Mouse (Mus musculus) embryonic stem cell, embryonic (primary cell): ENCODE data around the gene Npffr2.
"Not testable (repeated sequence)": the region's sequence is repeated elsewhere in the genome, so short reads cannot be mapped to it uniquely, and the experiment has no call there.

Source experiments
- CTCF ChIA-PET, 4 experiments: fragments of 300-600 bp in 2 of 4; fragments of 350-600 bp in 2 of 4; sonication (Branson Sonifier 250); formaldehyde crosslinking; loops; one replicate each; lab custom pipeline; 2022; ENCODE audit warnings: inconsistent platforms in 2 of 4; lab: Charles Lee
- POLR2A ChIA-PET, 4 experiments: fragments of 300-600 bp in 2 of 4; fragments of 350-600 bp in 2 of 4; sonication (Branson Sonifier 250); formaldehyde crosslinking; loops; one replicate each; lab custom pipeline; 2022; ENCODE audit warnings: antibody characterized with exemption in 4 of 4, inconsistent platforms in 1 of 4; lab: Charles Lee

Gene Npffr2

GRCm38 (mm10) chr5:89526878-89527578 is at the start of gene Npffr2:
Gene Npffr2, plus strand, starts transcription at chr5:89527429.
- ChIA-PET CTCF (interaction anchor here in 1 of 4 experiments (0.6 kb wide), 1 partner anchor 27 kb away, joined by 3 read pairs; no protein-coding TSS in a partner anchor), POLR2A (no interaction called here)

DNA sequence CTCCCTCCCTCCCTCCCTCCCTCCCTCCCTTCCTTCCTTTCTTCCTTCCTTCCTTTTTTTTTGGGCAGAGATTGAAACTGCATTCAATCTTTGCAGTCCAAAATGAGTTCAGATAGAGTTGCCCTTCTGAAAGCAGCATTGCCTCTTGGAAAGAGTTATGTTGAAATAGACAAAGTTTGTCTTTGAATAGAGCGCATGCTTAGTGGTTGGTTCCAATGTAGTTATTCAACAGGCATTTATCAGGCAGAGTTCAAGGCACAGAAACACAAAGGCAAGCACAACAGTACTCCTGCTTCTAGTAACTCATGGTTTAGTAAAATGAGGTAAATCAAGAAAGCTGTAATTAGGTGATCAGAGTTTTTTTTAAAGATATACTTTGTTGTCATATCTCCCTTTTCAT is 34.7 kb upstream of the Npffr2 start:
- ChIA-PET POLR2A (no interaction called here), CTCF (no interaction called here)

- ChIA-PET POLR2A (no interaction called here), CTCF (interaction anchor here (0.6 to 1.5 kb wide), 22 partner anchors 10 to 1946 kb away, joined by 3 to 7 read pairs (median 3); partner anchors contain the start of gene Npffr2 (in 1 of the 4))
Measured at GRCm38 (mm10) chr5:89500182-89500581, 27.0 kb upstream of the Npffr2 start.

- POLR2A ChIA-PET, result no interaction called here
- CTCF ChIA-PET, result no interaction called here
Measured at GRCm38 (mm10) chr5:89518641-89519040, 8.6 kb upstream of the Npffr2 start.

- POLR2A ChIA-PET, result interaction anchor here in 1 of 4 experiments (0.7 kb wide), 1 partner anchor 922 kb away, joined by 4 read pairs; no protein-coding TSS in a partner anchor
- CTCF ChIA-PET, result interaction anchor here in 1 of 4 experiments (1.1 kb wide), 1 partner anchor 26 kb away, joined by 3 read pairs; no protein-coding TSS in a partner anchor
Measured at GRCm38 (mm10) chr5:89526181-89526778, 949 bp upstream of the Npffr2 start.

- ChIA-PET CTCF (no interaction called here), POLR2A (no interaction called here)
Measured at GRCm38 (mm10) chr5:89528951-89529350, 1.7 kb downstream of the Npffr2 start.

GRCm38 (mm10) chr5:89529391-89529790 is 2.2 kb downstream of the Npffr2 start:
- ChIA-PET POLR2A (no interaction called here), CTCF (no interaction called here)

DNA sequence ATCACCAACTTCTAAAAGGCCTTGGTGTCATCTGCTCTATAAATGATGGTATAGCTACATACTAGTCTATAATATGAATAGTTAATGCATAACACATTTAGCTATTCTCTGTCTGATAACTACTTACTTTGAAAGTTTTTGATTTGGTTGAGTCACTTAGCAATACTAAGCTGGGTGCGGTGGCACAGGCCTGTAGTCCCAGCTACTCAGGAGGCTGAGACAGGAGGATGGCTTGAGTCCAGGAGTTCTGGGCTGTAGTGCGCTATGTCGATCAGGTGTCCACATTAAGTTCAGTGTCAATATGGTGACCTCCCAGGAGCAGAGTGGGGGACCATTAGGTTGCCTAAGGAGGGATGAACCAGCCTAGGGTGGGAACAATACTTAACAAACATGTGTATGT is 8.8 kb downstream of the Npffr2 start:
- POLR2A ChIA-PET, result no interaction called here
- CTCF ChIA-PET, result no interaction called here

GRCm38 (mm10) chr5:89542472-89542871 is 15.2 kb downstream of the Npffr2 start:
- ChIA-PET CTCF (interaction anchor here in 1 of 4 experiments (1.3 kb wide), 1 partner anchor 136 kb away, joined by 3 read pairs; no protein-coding TSS in a partner anchor), POLR2A (interaction anchor here in 2 of 4 experiments (0.6 to 0.7 kb wide), 2 partner anchors 136 to 525 kb away, joined by 4 read pairs; no protein-coding TSS in a partner anchor)

GRCm38 (mm10) chr5:89543476-89543875 is 16.2 kb downstream of the Npffr2 start:
- ChIA-PET CTCF (interaction anchor here (0.5 to 0.8 kb wide), 7 partner anchors 9 to 1317 kb away, joined by 3 to 6 read pairs (median 3); no protein-coding TSS in a partner anchor), POLR2A (no interaction called here)

DNA sequence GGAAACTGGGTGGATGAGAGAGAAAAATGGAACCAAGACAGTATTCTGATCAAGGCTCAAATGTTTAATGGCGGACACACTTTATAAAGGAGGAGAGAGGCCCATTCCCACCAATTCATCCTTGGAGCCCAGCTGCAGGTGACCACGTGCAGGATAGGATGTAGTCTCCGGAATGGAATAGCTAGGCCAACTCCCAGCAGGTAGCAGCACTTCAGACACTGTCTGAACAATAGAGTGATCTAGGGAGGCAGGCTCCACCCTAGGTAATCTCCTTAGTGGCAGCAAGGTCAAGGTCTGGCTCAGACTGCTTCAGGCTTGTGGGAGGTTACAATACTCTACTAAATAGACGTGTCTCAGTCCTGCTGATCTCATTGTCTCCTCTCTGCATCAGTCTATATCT is 31.9 kb downstream of the Npffr2 start:
- CTCF ChIA-PET, POLR2A ChIA-PET: not testable (repeated sequence)

DNA sequence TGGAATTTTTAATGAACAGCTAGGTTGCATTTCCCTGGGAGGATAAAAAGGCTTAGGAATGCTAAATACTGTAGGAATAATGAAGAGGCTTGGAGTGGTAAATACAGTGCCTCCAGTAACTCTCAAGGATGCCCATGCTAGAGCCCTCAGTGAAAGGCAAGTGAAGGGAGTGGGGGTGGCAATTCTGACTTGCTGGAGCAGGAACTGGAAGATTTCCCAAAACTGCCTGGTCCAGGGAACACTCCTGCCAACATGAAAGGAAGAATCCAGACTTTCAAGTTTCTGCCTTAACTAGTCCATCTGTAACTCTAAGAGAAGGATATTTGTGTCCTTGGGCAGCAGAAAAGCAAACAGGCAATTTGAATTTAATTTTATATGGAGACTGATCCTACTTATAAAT is 34.2 kb downstream of the Npffr2 start:
- CTCF ChIA-PET, result no interaction called here
- POLR2A ChIA-PET, result no interaction called here

- POLR2A ChIA-PET, result no interaction called here
Measured at GRCm38 (mm10) chr5:89578678-89579077, 51.4 kb downstream of the Npffr2 start.

GRCm38 (mm10) chr5:89579181-89579580 is 52.0 kb downstream of the Npffr2 start:
- ChIA-PET POLR2A (no interaction called here), CTCF (interaction anchor here in 1 of 4 experiments (1.8 kb wide), 1 partner anchor 101 kb away, joined by 3 read pairs; no protein-coding TSS in a partner anchor)

More at GRCm38 (mm10) chr5:89578678-89579077, 51.4 kb downstream of the Npffr2 start:
- CTCF ChIA-PET, result interaction anchor here in 1 of 4 experiments (1.8 kb wide), 1 partner anchor 101 kb away, joined by 3 read pairs; no protein-coding TSS in a partner anchor

DNA sequence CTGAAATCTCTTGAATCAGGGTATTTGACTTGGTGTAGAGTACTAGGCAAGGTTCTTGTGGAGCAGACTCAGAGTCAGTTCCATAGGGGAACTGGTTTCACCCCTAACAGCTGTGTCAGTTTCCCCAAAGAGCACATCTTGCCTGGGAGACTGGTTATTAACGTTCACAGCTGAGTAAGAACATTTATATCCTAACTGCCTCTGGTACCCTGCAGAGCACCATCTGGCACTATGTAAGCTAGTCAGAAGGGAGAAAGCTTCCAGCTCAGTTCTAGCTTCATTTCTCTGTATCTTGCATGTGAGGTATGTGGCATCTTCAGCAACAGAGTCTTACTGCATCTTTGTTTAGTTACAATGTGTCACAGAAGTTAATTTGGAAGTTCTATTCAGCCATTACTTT is 53.9 kb downstream of the Npffr2 start:
- CTCF ChIA-PET, result no interaction called here
- POLR2A ChIA-PET, result interaction anchor here in 1 of 4 experiments (0.6 kb wide), 1 partner anchor 11 kb away, joined by 4 read pairs; no protein-coding TSS in a partner anchor

DNA sequence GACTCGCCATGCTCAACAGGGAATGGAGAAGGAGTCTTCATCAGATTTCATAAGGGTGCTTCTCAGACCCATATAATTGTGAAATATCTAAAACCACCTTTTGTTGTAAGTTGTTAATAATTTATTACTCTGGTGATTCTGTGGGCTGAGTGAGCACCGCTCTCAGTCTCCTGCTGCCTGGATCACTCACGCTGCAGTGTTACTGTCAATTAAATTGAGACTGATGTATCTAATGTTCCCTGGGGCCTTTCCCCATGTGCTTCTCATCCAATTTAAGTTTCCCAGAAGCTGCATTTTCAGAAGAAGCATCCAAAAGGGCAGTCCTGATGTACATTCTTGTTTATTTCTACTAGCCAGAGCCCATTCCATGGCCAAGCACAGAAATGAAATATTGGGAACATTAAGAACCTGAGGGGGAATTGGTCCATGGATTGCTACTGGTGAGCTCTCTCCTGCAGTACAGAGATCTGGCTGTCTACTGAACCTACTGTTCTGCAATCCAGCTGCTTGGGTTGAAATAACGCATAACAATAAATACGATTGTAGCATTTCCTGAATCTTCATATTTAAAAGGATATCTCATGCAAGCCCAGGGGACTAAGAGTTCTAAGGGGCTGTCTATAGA is 54.6 kb downstream of the Npffr2 start:
- ChIA-PET POLR2A (no interaction called here), CTCF (no interaction called here)

DNA sequence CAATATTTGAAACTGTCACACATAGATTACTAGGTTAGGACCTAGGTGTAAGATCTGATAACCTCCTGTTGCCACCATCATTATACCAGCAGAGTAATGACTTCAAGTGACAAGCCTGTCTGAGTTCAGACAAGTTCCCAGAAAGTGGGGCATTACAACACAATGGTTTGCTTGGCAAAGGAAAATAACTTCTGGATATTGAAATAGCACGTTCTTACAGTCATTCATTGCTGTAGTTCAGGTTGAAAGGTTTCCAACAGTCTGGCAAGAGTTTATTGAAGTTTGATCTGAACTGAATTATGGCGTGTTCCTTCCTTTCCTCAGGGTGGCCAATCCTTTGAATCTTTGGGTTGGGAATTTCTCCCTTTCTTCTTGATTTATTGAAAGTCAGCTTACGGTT is 57.8 kb downstream of the Npffr2 start:
- ChIA-PET POLR2A (no interaction called here), CTCF (no interaction called here)

DNA sequence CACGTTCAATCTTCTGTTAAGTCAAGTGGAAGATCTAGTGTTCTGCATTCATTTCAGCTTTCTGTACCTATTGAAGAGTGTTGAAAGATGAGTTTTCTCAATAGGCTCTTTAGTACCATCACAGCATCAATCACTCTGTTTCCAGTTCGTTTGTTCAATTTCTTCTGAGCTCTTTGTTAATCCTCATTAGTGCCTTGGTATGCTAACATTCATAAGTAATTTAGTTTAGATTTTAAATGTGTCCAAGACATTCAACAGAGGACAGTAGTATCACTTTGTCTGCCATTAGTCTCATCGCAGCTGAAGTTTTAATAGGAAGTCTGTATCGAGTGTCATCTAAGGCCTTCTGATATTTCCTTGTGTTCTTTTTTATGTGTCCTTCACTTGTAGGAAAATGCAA is 65.1 kb downstream of the Npffr2 start:
- ChIA-PET CTCF (no interaction called here), POLR2A (interaction anchor here in 1 of 4 experiments (0.6 kb wide), 1 partner anchor 11 kb away, joined by 4 read pairs; no protein-coding TSS in a partner anchor)

- POLR2A ChIA-PET, result no interaction called here
- CTCF ChIA-PET, result no interaction called here
Measured at GRCm38 (mm10) chr5:89611322-89612015, 84.2 kb downstream of the Npffr2 start.
